Mouse (Mus musculus) heart, postnatal 0 days (tissue): ENCODE data around the gene Mphosph8. TPM values are rescaled to one million over a fixed set of nuclear protein-coding genes. Genes with fewer than 3 reads are reported as not detected.

ENCODE experiments used
- ATAC-seq: fragments of 200-750 bp; cut with Nextera tagmentation; 2 replicates; pipeline ENCODE4 v1.8.0; 2017; ENCODE audit warnings: low read depth, moderate number of reproducible peaks, moderate library complexity; ENCODE audit not compliant: insufficient read depth
- DNase-seq: peaks from one replicate; pipeline ENCODE4 v3.0.0-alpha.2; 2016; ENCODE audit warnings: low spot score
- H3K27ac ChIP-seq: fragments of 300-500 bp; sonication (generic); 2 replicates; pipeline ENCODE4 v1.5.1; 2014; ENCODE audit warnings: low read depth, mild to moderate bottlenecking
- H3K27me3 ChIP-seq: fragments of 300-500 bp; sonication (generic); 2 replicates; pipeline ENCODE4 v1.6.1; 2014; ENCODE audit warnings: low read length, mixed read lengths; ENCODE audit not compliant: control insufficient read depth, insufficient read depth
- H3K36me3 ChIP-seq: fragments of 300-500 bp; sonication (generic); replicated peaks from 2 replicates; pipeline ENCODE4 v1.6.1; 2014; ENCODE audit warnings: low read length, mixed read lengths; ENCODE audit not compliant: control insufficient read depth, insufficient read depth
- H3K4me1 ChIP-seq: fragments of 300-500 bp; sonication (generic); 2 replicates; pipeline ENCODE4 v1.6.1; 2014; ENCODE audit warnings: antibody characterized with exemption; ENCODE audit not compliant: control insufficient read depth, insufficient read depth
- H3K4me2 ChIP-seq: fragments of 300-500 bp; sonication (generic); 2 replicates; pipeline ENCODE4 v1.6.1; 2014; ENCODE audit warnings: low read depth, mild to moderate bottlenecking, low read length, moderate library complexity
- H3K4me3 ChIP-seq: fragments of 300-500 bp; sonication (generic); 2 replicates; pipeline ENCODE4 v1.5.1; 2014; ENCODE audit warnings: low read depth, low read length
- H3K9ac ChIP-seq: fragments of 300-500 bp; sonication (generic); replicated peaks from 2 replicates; pipeline ENCODE4 v1.6.1; 2014; ENCODE audit warnings: low read depth, low read length, mixed read lengths
- H3K9me3 ChIP-seq: fragments of 300-500 bp; sonication (generic); replicated peaks from 2 replicates; pipeline ENCODE4 v1.6.1; 2016; ENCODE audit warnings: low read length; ENCODE audit not compliant: control insufficient read depth
- CTCF ChIP-seq: IDR thresholded peaks from 2 replicates; pipeline ENCODE4 v1.5.1; 2016; ENCODE audit warnings: antibody characterized with exemption, control low read depth, low read depth
- EP300 ChIP-seq: IDR thresholded peaks from 2 replicates; pipeline ENCODE4 v1.6.1; 2016; ENCODE audit warnings: antibody characterized with exemption, low read depth
- WGBS: fragments of 180-500 bp; shearing (Covaris S2); extraction: QIAGEN DNeasy Blood & Tissue Kit; methylation state at CpG from one replicate; pipeline ENCODE4 v1.1.7; 2014; 5-methylcytosine and 5-hydroxymethylcytosine counted together
- polyA plus RNA-seq: library from polyadenylated mRNA; unstranded; fragments of >200 nt; fragmentation: Nextera tagmentation; extraction: Ambion mirVana; gene quantifications from 2 replicates; pipeline ENCODE4 v1.2.1, GENCODE M21; 2015
- total RNA-seq: library from RNA; depleted of rRNA; stranded (reverse); fragments of >200 nt; gene quantifications from 2 replicates; pipeline ENCODE4 v1.2.3, GENCODE M21; 2014; ENCODE audit warnings: low replicate concordance

Gene Mphosph8
- total and polyA plus RNA-seq, 2 experiments from 2014 or later, result 7.9 to 26.2 TPM

GRCm38 (mm10) chr14:56647206-56647605 is 20.8 kb upstream of the Mphosph8 start:
- Histone ChIP-seq H3K4me2 (no peak overlapping the region), H3K27ac (no peak overlapping the region), H3K27me3 (no peaks in the 10 kb centered on the region), H3K9me3 (peaks cover 11% of the 10 kb centered on the region; the same call in 1 of the 2 replicates), H3K9ac (no peak overlapping the region), H3K36me3 (peaks cover 68% of the 10 kb centered on the region), H3K4me1 (no peaks in the 10 kb centered on the region), H3K4me3 (no peak overlapping the region)
- TF ChIP-seq EP300 (no peak), CTCF (no peak)
- ATAC-seq, result no peak
- WGBS, result 74% methylated on average over 7 of the region's 7 CpGs
- DNase-seq, result no peak

- DNase-seq, result no peak
- no peak overlapping the region for H3K9ac ChIP-seq
- H3K36me3 ChIP-seq, result peaks cover 71% of the 10 kb centered on the region
- no peaks in the 10 kb centered on the region for H3K27me3 ChIP-seq
- H3K4me1 ChIP-seq, result no peaks in the 10 kb centered on the region
- H3K9me3 ChIP-seq, result peaks cover 23% of the 10 kb centered on the region
- no peak overlapping the region for H3K27ac ChIP-seq
- no peak overlapping the region for H3K4me3 ChIP-seq
- no peak for ATAC-seq
- TF ChIP-seq CTCF (no peak), EP300 (no peak)
- no peak overlapping the region for H3K4me2 ChIP-seq
These were observed 18.6 kb upstream of the Mphosph8 start for GRCm38 (mm10) chr14:56649448-56649847.

GRCm38 (mm10) chr14:56665651-56666050 is 2.4 kb upstream of the Mphosph8 start:
- Histone ChIP-seq H3K27ac (no peak overlapping the region), H3K27me3 (no peaks in the 10 kb centered on the region), H3K4me3 (no peak overlapping the region), H3K4me1 (peaks cover 14% of the 10 kb centered on the region; the same call in 1 of the 2 replicates), H3K9me3 (no peaks in the 10 kb centered on the region), H3K4me2 (no peak overlapping the region), H3K36me3 (no peaks in the 10 kb centered on the region), H3K9ac (no peak overlapping the region)
- ATAC-seq (no peak), DNase-seq (no peak)
- TF ChIP-seq EP300 (no peak), CTCF (no peak)
- 55% methylated on average over 5 of the region's 5 CpGs for WGBS

- TF ChIP-seq EP300, result no peak
- peaks cover 14% of the 10 kb centered on the region; the same call in 1 of the 2 replicates for H3K4me1 ChIP-seq
- DNase-seq, result no peak
- no peak overlapping the region for H3K27ac ChIP-seq
- no peaks in the 10 kb centered on the region for H3K27me3 ChIP-seq
- H3K36me3 ChIP-seq, result peaks cover under 1% of the 10 kb centered on the region; the same call in 1 of the 2 replicates
- 0 out of 2 replicates have a peak overlapping the region, but pooled peaks have one; percentile 67 for H3K4me3 ChIP-seq
- no peak for ATAC-seq
- 85% methylated on average over 3 of the region's 3 CpGs for WGBS
- H3K4me2 ChIP-seq, result peak overlapping the region; percentile 71; the same call in 1 of the 2 replicates
- H3K9ac ChIP-seq, result no peak overlapping the region
- no peaks in the 10 kb centered on the region for H3K9me3 ChIP-seq
These were observed 1.1 kb upstream of the Mphosph8 start for GRCm38 (mm10) chr14:56666909-56667308.

- H3K4me3 ChIP-seq, result peak overlapping the region; percentile 67
- ATAC-seq (no peak), DNase-seq (no peak)
- H3K27me3 ChIP-seq, result no peaks in the 10 kb centered on the region
- peak overlapping the region; percentile 61 for H3K9ac ChIP-seq
- peaks cover 14% of the 10 kb centered on the region; the same call in 1 of the 2 replicates for H3K4me1 ChIP-seq
- no peaks in the 10 kb centered on the region for H3K9me3 ChIP-seq
- 2% methylated on average over 13 of the region's 13 CpGs for WGBS
- H3K4me2 ChIP-seq, result peak overlapping the region; percentile 71
- H3K27ac ChIP-seq, result peak overlapping the region; percentile 91
- H3K36me3 ChIP-seq, result peaks cover 17% of the 10 kb centered on the region
- TF ChIP-seq CTCF (no peak), EP300 (no peak)
These were observed 1.1 kb downstream of the Mphosph8 start for GRCm38 (mm10) chr14:56669046-56669620.

- no peaks in the 10 kb centered on the region for H3K27me3 ChIP-seq
- ATAC-seq (no peak), DNase-seq (no peak)
- H3K4me2 ChIP-seq, result no peak overlapping the region
- H3K4me3 ChIP-seq, result no peak overlapping the region
- no peak overlapping the region for H3K9ac ChIP-seq
- H3K36me3 ChIP-seq, result peaks cover 68% of the 10 kb centered on the region
- TF ChIP-seq CTCF, result no peak
- no peak for TF ChIP-seq EP300
- 65% methylated on average over 1 of the region's 1 CpGs for WGBS
- no peak overlapping the region for H3K27ac ChIP-seq
- no peaks in the 10 kb centered on the region for H3K9me3 ChIP-seq
- H3K4me1 ChIP-seq, result no peaks in the 10 kb centered on the region
These were observed 17.4 kb downstream of the Mphosph8 start for GRCm38 (mm10) chr14:56685426-56685825.
